Mouse (Mus musculus) hindbrain, embryonic 11.5 days (tissue): ENCODE measurements around the gene Cdh5. TPM values are rescaled to one million over a fixed set of nuclear protein-coding genes. Genes with fewer than 3 reads are reported as not detected.

Source experiments
- ATAC-seq: fragments of 200-750 bp; cut with Nextera tagmentation; 2 replicates; pipeline ENCODE4 v1.8.0; 2017; ENCODE audit warnings: mild to moderate bottlenecking, moderate TSS enrichment, moderate library complexity; ENCODE audit not compliant: low FRiP score
- DNase-seq: peaks from one replicate; pipeline ENCODE4 v3.0.0-alpha.2; 2015; ENCODE audit warnings: low spot score
- H3K27ac ChIP-seq: fragments of 300-500 bp; sonication (generic); 2 replicates; pipeline ENCODE4 v1.5.1; 2014; ENCODE audit warnings: mild to moderate bottlenecking, low read depth, low read length
- H3K27me3 ChIP-seq: fragments of 300-500 bp; sonication (generic); 2 replicates; pipeline ENCODE4 v1.6.1; 2014; ENCODE audit warnings: mild to moderate bottlenecking, low read length, moderate library complexity, mixed read lengths; ENCODE audit not compliant: control insufficient read depth, insufficient read depth
- H3K36me3 ChIP-seq: fragments of 300-500 bp; sonication (generic); 2 replicates; pipeline ENCODE4 v1.6.1; 2014; ENCODE audit warnings: mild to moderate bottlenecking, low read length, moderate library complexity, mixed read lengths; ENCODE audit not compliant: control insufficient read depth, insufficient read depth
- H3K4me1 ChIP-seq: fragments of 300-500 bp; sonication (generic); replicated peaks from 2 replicates; pipeline ENCODE4 v1.6.1; 2014; ENCODE audit warnings: low read length, mixed read lengths; ENCODE audit not compliant: control insufficient read depth, insufficient read depth
- H3K4me2 ChIP-seq: fragments of 300-500 bp; sonication (generic); replicated peaks from 2 replicates; pipeline ENCODE4 v1.6.1; 2014; ENCODE audit warnings: mild to moderate bottlenecking, low read depth, low read length
- H3K4me3 ChIP-seq: fragments of 300-500 bp; sonication (generic); 2 replicates; pipeline ENCODE4 v1.5.1; 2014; ENCODE audit warnings: low read depth, low read length
- H3K9ac ChIP-seq: fragments of 300-500 bp; sonication (generic); 2 replicates; pipeline ENCODE4 v1.6.1; 2014; ENCODE audit warnings: low read depth, low read length
- H3K9me3 ChIP-seq: fragments of 300-500 bp; sonication (generic); 2 replicates; pipeline ENCODE4 v1.6.1; 2016; ENCODE audit warnings: low read length; ENCODE audit not compliant: control insufficient read depth
- WGBS: fragments of 180-500 bp; shearing (Covaris S2); extraction: QIAGEN DNeasy Blood & Tissue Kit; methylation state at CpG from one replicate; pipeline ENCODE4 v1.1.7; 2014; 5-methylcytosine and 5-hydroxymethylcytosine counted together
- polyA plus RNA-seq: library from polyadenylated mRNA; unstranded; fragments of >200 nt; fragmentation: Nextera tagmentation; extraction: Ambion mirVana; gene quantifications from 2 replicates; pipeline ENCODE4 v1.2.1, GENCODE M21; 2014

Cdh5 gene
- polyA plus RNA-seq, 1 experiment from 2014 or later: 15.9 TPM

GRCm38 (mm10) chr8:104160731-104161130 lies 59.3 kb downstream of the Cdh5 start:
- Histone ChIP-seq H3K36me3 (no peaks in the 10 kb centered on the region), H3K4me2 (no peak overlapping the region), H3K9ac (no peak overlapping the region), H3K9me3 (no peaks in the 10 kb centered on the region), H3K27ac (no peak overlapping the region), H3K4me3 (no peak overlapping the region), H3K4me1 (no peaks in the 10 kb centered on the region), H3K27me3 (no peaks in the 10 kb centered on the region)
- DNase-seq (no peak), ATAC-seq (no peak)
- WGBS: 64% methylated on average over 5 of the region's 5 CpGs

GRCm38 (mm10) chr8:104169461-104169860 lies 68.0 kb downstream of the Cdh5 start:
- H3K27me3 ChIP-seq: peaks cover 31% of the 10 kb centered on the region
- WGBS: 75% methylated on average over 3 of the region's 3 CpGs
- H3K4me3 ChIP-seq: no peak overlapping the region
- H3K4me2 ChIP-seq: no peak overlapping the region
- no peaks in the 10 kb centered on the region for H3K36me3 ChIP-seq
- H3K9me3 ChIP-seq: no peaks in the 10 kb centered on the region
- no peak overlapping the region for H3K27ac ChIP-seq
- H3K9ac ChIP-seq: no peak overlapping the region
- H3K4me1 ChIP-seq: no peaks in the 10 kb centered on the region
- DNase-seq (no peak), ATAC-seq (no peak)

- peak; percentile 66 for DNase-seq
- Histone ChIP-seq H3K27me3 (peaks cover 31% of the 10 kb centered on the region), H3K4me2 (peak within 1 kb of the TSS; percentile 100), H3K9ac (peak within 1 kb of the TSS; percentile 77), H3K4me3 (peak within 1 kb of the TSS; percentile 71), H3K27ac (no peak within 1 kb of the TSS), H3K9me3 (no peaks in the 10 kb centered on the region), H3K4me1 (no peaks in the 10 kb centered on the region), H3K36me3 (no peaks in the 10 kb centered on the region)
- peak; percentile 88 for ATAC-seq
- WGBS: 2% methylated on average over 65 of the region's 87 CpGs
These were observed 69.0 kb downstream of the Cdh5 start, which contains the start of gene Bean1 for GRCm38 (mm10) chr8:104170118-104171049. TSS of gene Bean1 (plus strand) at chr8:104170442.

GRCm38 (mm10) chr8:104171050-104171620 lies 69.7 kb downstream of the Cdh5 start:
- WGBS: 4% methylated on average over 32 of the region's 32 CpGs
- Histone ChIP-seq H3K27me3 (peaks cover 31% of the 10 kb centered on the region), H3K27ac (no peak overlapping the region), H3K36me3 (no peaks in the 10 kb centered on the region), H3K9me3 (no peaks in the 10 kb centered on the region), H3K9ac (peak overlapping the region; percentile 77), H3K4me3 (peak overlapping the region; percentile 71), H3K4me1 (no peaks in the 10 kb centered on the region), H3K4me2 (peak overlapping the region; percentile 100)
- peak; percentile 45 for ATAC-seq
- DNase-seq: no peak

GRCm38 (mm10) chr8:104172420-104172819 lies 71.0 kb downstream of the Cdh5 start:
- Histone ChIP-seq H3K4me2 (no peak overlapping the region), H3K9me3 (no peaks in the 10 kb centered on the region), H3K27ac (no peak overlapping the region), H3K4me3 (no peak overlapping the region), H3K4me1 (no peaks in the 10 kb centered on the region), H3K9ac (no peak overlapping the region), H3K27me3 (peaks cover 31% of the 10 kb centered on the region), H3K36me3 (no peaks in the 10 kb centered on the region)
- ATAC-seq: no peak
- no peak for DNase-seq
- WGBS: 93% methylated on average over 6 of the region's 6 CpGs

GRCm38 (mm10) chr8:104175848-104176527 lies 74.6 kb downstream of the Cdh5 start:
- ATAC-seq (no peak), DNase-seq (no peak)
- Histone ChIP-seq H3K9ac (no peak overlapping the region), H3K4me2 (no peak overlapping the region), H3K4me3 (no peak overlapping the region), H3K4me1 (no peaks in the 10 kb centered on the region; the same call in 1 of the 2 replicates), H3K9me3 (no peaks in the 10 kb centered on the region), H3K27ac (no peak overlapping the region), H3K27me3 (peaks cover 20% of the 10 kb centered on the region), H3K36me3 (no peaks in the 10 kb centered on the region)
- WGBS: 82% methylated on average over 8 of the region's 8 CpGs

GRCm38 (mm10) chr8:104177054-104177453 lies 75.6 kb downstream of the Cdh5 start:
- Histone ChIP-seq H3K4me3 (no peak overlapping the region), H3K4me2 (no peak overlapping the region), H3K27me3 (peaks cover 13% of the 10 kb centered on the region), H3K4me1 (no peaks in the 10 kb centered on the region; the same call in 1 of the 2 replicates), H3K9ac (no peak overlapping the region), H3K9me3 (no peaks in the 10 kb centered on the region), H3K27ac (no peak overlapping the region), H3K36me3 (no peaks in the 10 kb centered on the region)
- ATAC-seq: no peak
- WGBS: 80% methylated on average over 4 of the region's 4 CpGs
- DNase-seq: no peak

GRCm38 (mm10) chr8:104184905-104185304 lies 83.5 kb downstream of the Cdh5 start:
- Histone ChIP-seq H3K9me3 (no peaks in the 10 kb centered on the region), H3K4me2 (no peak overlapping the region), H3K27me3 (no peaks in the 10 kb centered on the region), H3K27ac (no peak overlapping the region), H3K36me3 (no peaks in the 10 kb centered on the region), H3K4me1 (no peaks in the 10 kb centered on the region; the same call in 1 of the 2 replicates), H3K9ac (no peak overlapping the region), H3K4me3 (no peak overlapping the region)
- 35% methylated on average over 6 of the region's 6 CpGs for WGBS
- no peak for DNase-seq
- peak; percentile 61; the same call in 1 of the 2 replicates for ATAC-seq
